Mouse (Mus musculus): ENCODE measurements around the gene Hivep3. TPM values are rescaled to one million over a fixed set of nuclear protein-coding genes. Genes with fewer than 3 reads are reported as not detected.

Hivep3 gene
- total and polyA plus RNA-seq, 3 experiments = 14.4 to 32.3 (median 21.2) TPM

GRCm38 (mm10) chr4:120170387-120170936 lies 436.9 kb downstream of the Hivep3 start:
- DNase-seq (ENCODE audit: extremely low read depth) = no peak
- Histone ChIP-seq H3K36me3 (replicated peaks in 1 of 2; ENCODE audit: control insufficient read depth in 1 of 2, insufficient read depth in 1 of 2, low read length in 1 of 2) (no peaks in the 10 kb centered on the region), H3K79me2 (replicated peaks; ENCODE audit: control insufficient read depth, extremely low read depth, insufficient read depth, poor library complexity, severe bottlenecking) (no peaks in the 10 kb centered on the region), H3K27ac (ENCODE audit: insufficient read depth, low read depth) (no peak overlapping the region), H3K4me1 (ENCODE audit: control insufficient read depth in 1 of 2, insufficient read depth in 2 of 2) (peaks cover 9 to 23% of the 10 kb centered on the region in 2 experiments), H3K4me2 (ENCODE audit: insufficient read depth, low read depth, poor library complexity, severe bottlenecking) (no peak overlapping the region), H3K9me3 (replicated peaks; ENCODE audit: low read length) (peaks cover 3% of the 10 kb centered on the region), H3K4me3 (replicated peaks in 1 of 3; ENCODE audit: low read depth in 2 of 3, low read length in 2 of 3, poor library complexity in 1 of 3) (no peak overlapping the region), H3K9ac (ENCODE audit: insufficient read depth, low read depth) (no peak overlapping the region), H3K27me3 (replicated peaks) (peaks cover 46% of the 10 kb centered on the region)
- dilution Hi-C loops (cut with MboI; ENCODE audit: extremely low pct_ligation_motif_present, extremely low pct_unique_long_range_greater_than_20kb, low sequenced_read_pairs) (no loop called here), in situ Hi-C loops (cut with MboI; ENCODE audit: low pct_ligation_motif_present, low pct_unique_long_range_greater_than_20kb, low sequenced_read_pairs) (no loop called here)
- TF ChIP-seq EP300 (IDR thresholded peaks at IDR 0.05; ENCODE audit: low read length) (no peak), RAD21 (IDR thresholded peaks at IDR 0.05; ENCODE audit: low read depth, low read length) (no peak), JUND (conservative IDR thresholded peaks at IDR 0.05; ENCODE audit: low read depth, low read length) (no peak), GABPA (IDR thresholded peaks at IDR 0.05; ENCODE audit: insufficient replicate concordance, low read depth, low read length) (no peak), HCFC1 (IDR thresholded peaks at IDR 0.05; ENCODE audit: low read depth, low read length) (no peak), E2F4 (IDR thresholded peaks at IDR 0.05; ENCODE audit: insufficient replicate concordance, low read depth, low read length) (no peak), POLR2AphosphoS2 (IDR thresholded peaks at IDR 0.05; ENCODE audit: low read depth, low read length) (no peak), UBTF (IDR thresholded peaks at IDR 0.05; ENCODE audit: low read depth, low read length) (no peak), ELF1 (IDR thresholded peaks at IDR 0.05; ENCODE audit: low read depth, low read length) (no peak), PAX5 (IDR thresholded peaks at IDR 0.05; ENCODE audit: low read length) (no peak)

DNA sequence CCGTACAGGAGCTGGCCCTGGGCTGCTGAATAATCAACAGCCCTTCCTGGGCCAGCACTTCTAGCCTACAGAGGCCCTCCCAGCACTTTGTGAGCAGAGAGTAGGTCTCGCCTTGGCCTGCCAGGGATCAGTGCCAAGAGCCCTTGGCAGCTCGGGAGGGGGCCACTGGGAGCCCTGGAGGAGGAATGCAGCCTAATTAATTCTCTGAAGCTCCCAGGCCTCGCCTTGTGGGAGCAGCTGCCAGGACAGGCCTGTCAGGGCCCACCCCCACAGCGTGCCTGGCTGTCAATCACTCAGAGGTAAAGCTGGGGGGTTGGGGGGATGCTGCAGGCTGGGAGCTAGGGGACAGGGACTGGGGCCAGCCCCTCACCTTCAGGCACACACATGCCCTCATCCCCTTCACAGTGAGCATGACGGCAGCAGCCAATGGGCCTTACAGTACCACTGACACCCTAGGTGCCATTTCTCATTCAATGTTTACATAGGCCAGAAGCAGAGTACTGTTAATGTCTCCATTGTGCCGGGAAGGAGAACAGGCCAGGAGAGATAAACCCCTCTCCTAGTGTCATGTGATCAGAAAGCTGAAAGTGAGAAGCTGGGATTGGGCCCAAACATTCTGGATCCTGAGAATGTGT lies 438.6 kb downstream of the Hivep3 start:
- Histone ChIP-seq H3K9ac (ENCODE audit: insufficient read depth, low read depth) (no peak overlapping the region), H3K27ac (ENCODE audit: insufficient read depth, low read depth) (no peak overlapping the region), H3K36me3 (replicated peaks in 1 of 2; ENCODE audit: control insufficient read depth in 1 of 2, insufficient read depth in 1 of 2, low read length in 1 of 2) (no peaks in the 10 kb centered on the region), H3K4me1 (ENCODE audit: control insufficient read depth in 1 of 2, insufficient read depth in 2 of 2) (peaks cover 4 to 13% of the 10 kb centered on the region in 2 experiments), H3K4me3 (replicated peaks in 1 of 3; ENCODE audit: low read depth in 2 of 3, low read length in 2 of 3, poor library complexity in 1 of 3) (no peak overlapping the region), H3K9me3 (replicated peaks; ENCODE audit: low read length) (peaks cover 3% of the 10 kb centered on the region), H3K4me2 (ENCODE audit: insufficient read depth, low read depth, poor library complexity, severe bottlenecking) (no peak overlapping the region), H3K79me2 (replicated peaks; ENCODE audit: control insufficient read depth, extremely low read depth, insufficient read depth, poor library complexity, severe bottlenecking) (no peaks in the 10 kb centered on the region), H3K27me3 (replicated peaks) (peaks cover 57% of the 10 kb centered on the region)
- DNase-seq (ENCODE audit: extremely low read depth) = no peak
- dilution Hi-C loops (cut with MboI; ENCODE audit: extremely low pct_ligation_motif_present, extremely low pct_unique_long_range_greater_than_20kb, low sequenced_read_pairs) (no loop called here), in situ Hi-C loops (cut with MboI; ENCODE audit: low pct_ligation_motif_present, low pct_unique_long_range_greater_than_20kb, low sequenced_read_pairs) (no loop called here)
- TF ChIP-seq NELFE (IDR thresholded peaks at IDR 0.05; ENCODE audit: low read depth, low read length) (no peak), JUN (IDR thresholded peaks at IDR 0.05; ENCODE audit: insufficient read depth, low read depth, low read length) (no peak), E2F4 (IDR thresholded peaks at IDR 0.05; ENCODE audit: insufficient replicate concordance, low read depth, low read length) (no peak), ELF1 (IDR thresholded peaks at IDR 0.05; ENCODE audit: low read depth, low read length) (no peak), KAT2A (IDR thresholded peaks at IDR 0.05; ENCODE audit: insufficient replicate concordance, low read length) (no peak), MXI1 (IDR thresholded peaks at IDR 0.05; ENCODE audit: low read depth, low read length) (no peak)
